Mouse (Mus musculus) olfactory bulb, adult 2 months (tissue): ENCODE measurements around the gene Eps15. TPM values are rescaled to one million over a fixed set of nuclear protein-coding genes. Genes with fewer than 3 reads are reported as not detected.
A peak's percentile ranks its signal among the peaks of the same experiment; 100 is the strongest.

Source experiments
- H3K27ac ChIP-seq: fragments of 200-500 bp; 2 replicates; pipeline ENCODE4 v1.5.1; 2012; ENCODE audit warnings: low read depth, low read length; ENCODE audit not compliant: insufficient read depth
- H3K4me1 ChIP-seq: fragments of 200-500 bp; 2 replicates; pipeline ENCODE4 v1.6.1; 2012; ENCODE audit warnings: low read length; ENCODE audit not compliant: control insufficient read depth, insufficient read depth
- H3K4me3 ChIP-seq: fragments of 200-500 bp; 2 replicates; pipeline ENCODE4 v1.5.1; 2012; ENCODE audit warnings: mild to moderate bottlenecking, low read depth, low read length, moderate library complexity; ENCODE audit not compliant: insufficient read depth
- CTCF ChIP-seq: fragments of 200-500 bp; IDR thresholded peaks from 2 replicates; pipeline ENCODE4 v1.5.1; 2012; ENCODE audit warnings: low read depth, mild to moderate bottlenecking, low read length, moderate library complexity; ENCODE audit not compliant: insufficient read depth
- POLR2A ChIP-seq: fragments of 200-500 bp; IDR thresholded peaks from 2 replicates; pipeline ENCODE4 v1.6.1; 2012; ENCODE audit warnings: mild to moderate bottlenecking, low read depth, low read length, moderate library complexity; ENCODE audit not compliant: insufficient read depth
- WGBS: fragments of 180-500 bp; shearing (Covaris S2); methylation state at CpG from one replicate; pipeline ENCODE4 v1.1.7; 2018; 5-methylcytosine and 5-hydroxymethylcytosine counted together
- polyA plus RNA-seq: library from polyadenylated mRNA; stranded (reverse); fragments of >200 nt; gene quantifications from 2 replicates; pipeline ENCODE4 v1.2.4, GENCODE M21; 2012; ENCODE audit warnings: low replicate concordance; ENCODE audit not compliant: missing spikeins, insufficient read depth, insufficient read length

Gene Eps15
- polyA plus RNA-seq, 1 experiment, result not detected

DNA sequence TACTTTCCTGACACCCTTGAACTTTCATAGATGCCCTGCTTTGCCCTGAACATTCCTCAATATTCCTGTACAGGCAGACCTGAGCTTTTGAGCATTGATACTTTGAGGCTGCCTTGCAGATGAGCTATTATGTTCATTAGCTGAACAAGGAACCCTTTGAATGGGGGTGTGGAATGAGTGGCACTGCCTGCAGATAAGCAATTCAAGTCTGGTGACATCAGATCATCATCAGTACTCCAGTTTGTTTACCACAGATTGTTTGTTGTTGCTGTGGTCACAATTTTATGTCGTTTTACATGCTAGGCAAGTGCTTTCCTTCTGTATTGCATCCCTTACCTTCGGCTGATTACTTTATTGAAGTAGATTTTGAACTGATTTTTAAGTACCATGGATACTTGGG lies 16.4 kb downstream of the Eps15 start:
- 62% methylated on average over 2 of the region's 2 CpGs for WGBS
- no peak overlapping the region for H3K27ac ChIP-seq
- no peaks in the 10 kb centered on the region for H3K4me1 ChIP-seq
- no peak for TF ChIP-seq CTCF
- TF ChIP-seq POLR2A, result no peak
- H3K4me3 ChIP-seq, result no peak overlapping the region

DNA sequence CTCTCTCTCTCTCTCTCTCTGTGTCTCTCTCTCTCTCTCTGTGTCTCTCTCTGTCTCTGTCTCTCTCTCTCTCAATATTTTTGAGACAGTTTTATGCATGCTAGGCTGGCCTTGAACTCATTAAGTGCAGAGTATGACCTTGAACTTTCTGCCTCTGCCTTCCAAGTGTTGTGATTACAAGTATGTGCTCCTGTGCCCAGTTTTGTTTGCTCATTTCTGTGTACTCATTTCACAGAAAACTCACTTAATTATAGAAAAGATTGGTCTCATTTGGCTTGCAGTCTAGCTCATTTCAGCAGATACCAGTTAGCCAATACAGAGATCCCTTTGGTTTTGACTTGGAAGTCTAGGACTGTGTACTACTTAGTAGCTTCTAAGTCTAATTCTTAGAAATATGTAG lies 19.1 kb downstream of the Eps15 start:
- no peak for TF ChIP-seq POLR2A
- no peak for TF ChIP-seq CTCF
- Histone ChIP-seq H3K27ac (no peak overlapping the region), H3K4me1 (no peaks in the 10 kb centered on the region), H3K4me3 (no peak overlapping the region)

DNA sequence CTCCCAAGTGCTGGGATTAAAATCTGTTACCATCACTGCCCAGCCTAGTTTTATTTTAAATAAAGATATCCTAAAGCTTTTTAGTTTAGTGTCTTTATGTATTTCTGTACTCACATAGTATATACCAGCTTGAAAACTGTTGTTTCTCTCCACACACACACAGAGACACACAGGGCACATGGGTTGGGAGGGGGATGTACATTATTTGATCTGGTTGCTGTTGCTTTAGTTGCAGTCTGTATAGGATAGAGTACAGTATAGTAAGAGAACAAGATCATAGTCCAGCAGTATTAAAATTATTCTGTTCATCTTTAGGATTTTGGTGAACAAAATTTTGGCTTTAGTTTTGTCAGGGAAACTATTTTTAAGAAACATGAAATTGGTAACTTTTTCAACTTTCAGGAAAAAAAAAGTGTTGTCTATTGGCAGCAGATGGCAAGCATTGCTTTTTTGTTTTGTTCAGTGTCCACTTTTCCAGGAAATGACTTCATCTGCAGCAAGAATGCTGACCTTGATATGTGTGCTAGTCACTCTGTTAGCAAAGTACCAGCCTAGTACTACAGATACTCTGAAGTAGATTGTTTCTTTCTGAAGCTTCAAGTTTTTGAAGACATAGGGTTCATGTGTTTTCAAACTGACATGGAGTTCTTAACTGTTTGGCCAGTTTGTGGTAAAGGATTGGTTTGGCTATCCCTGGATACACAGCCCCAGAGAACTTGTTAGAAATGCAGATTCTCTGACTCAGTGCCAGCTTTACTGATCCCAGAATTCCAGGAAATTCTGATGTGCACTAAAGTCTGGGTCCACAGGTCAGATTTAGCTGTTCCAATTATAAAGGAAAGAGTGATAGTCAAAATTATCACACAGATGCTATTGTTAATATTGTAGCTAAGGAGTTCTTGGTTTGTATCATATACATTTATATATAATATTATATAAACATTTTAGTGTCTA lies 37.1 kb downstream of the Eps15 start:
- Histone ChIP-seq H3K4me1 (no peaks in the 10 kb centered on the region), H3K4me3 (no peak overlapping the region), H3K27ac (no peak overlapping the region)
- no peak for TF ChIP-seq POLR2A
- TF ChIP-seq CTCF, result no peak

DNA sequence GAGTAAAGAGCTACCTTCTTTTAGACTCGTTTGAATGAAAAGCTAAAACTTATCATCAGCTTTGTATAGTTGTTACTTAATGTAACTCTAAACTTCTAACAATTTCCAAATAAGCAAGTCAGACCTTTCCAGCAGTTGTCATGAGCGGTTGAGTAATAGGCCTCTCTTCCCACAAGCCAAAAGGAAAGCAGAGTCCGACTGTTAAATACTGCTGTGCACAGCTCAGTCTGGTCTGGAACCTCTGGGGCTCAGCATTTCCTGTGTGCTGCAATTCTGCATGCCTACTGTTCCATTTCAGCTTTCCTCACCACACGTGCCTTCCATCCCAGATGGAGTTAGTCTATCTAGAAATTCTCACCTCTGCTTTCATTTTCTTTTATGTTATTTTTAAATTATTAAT lies 56.7 kb downstream of the Eps15 start:
- H3K4me3 ChIP-seq, result no peak overlapping the region
- no peak overlapping the region for H3K27ac ChIP-seq
- 91% methylated on average over 4 of the region's 4 CpGs for WGBS
- TF ChIP-seq CTCF (no peak), POLR2A (no peak)
- H3K4me1 ChIP-seq, result no peaks in the 10 kb centered on the region

DNA sequence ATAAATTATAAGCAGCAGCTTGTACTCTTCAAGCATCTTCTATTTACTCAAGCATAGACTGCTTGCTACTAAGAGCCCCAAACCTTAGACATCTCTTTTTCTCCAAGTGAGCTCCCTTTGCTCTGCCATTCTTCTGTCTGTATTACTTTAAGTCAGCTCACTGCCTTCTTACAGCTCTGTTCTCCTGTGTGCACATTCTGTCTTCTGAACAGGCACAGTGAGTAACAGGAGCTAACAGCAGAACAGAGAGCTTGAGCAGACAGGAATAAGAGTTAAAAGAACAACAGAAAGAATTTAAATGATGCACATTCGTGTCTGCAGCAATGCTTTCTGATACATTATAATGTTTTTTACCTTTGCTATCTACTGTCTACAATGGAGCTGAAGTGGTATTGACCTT lies 61.2 kb downstream of the Eps15 start:
- 64% methylated on average over 1 of the region's 1 CpGs for WGBS
- Histone ChIP-seq H3K4me3 (no peak overlapping the region), H3K27ac (no peak overlapping the region), H3K4me1 (no peaks in the 10 kb centered on the region)
- TF ChIP-seq CTCF (no peak), POLR2A (no peak)

DNA sequence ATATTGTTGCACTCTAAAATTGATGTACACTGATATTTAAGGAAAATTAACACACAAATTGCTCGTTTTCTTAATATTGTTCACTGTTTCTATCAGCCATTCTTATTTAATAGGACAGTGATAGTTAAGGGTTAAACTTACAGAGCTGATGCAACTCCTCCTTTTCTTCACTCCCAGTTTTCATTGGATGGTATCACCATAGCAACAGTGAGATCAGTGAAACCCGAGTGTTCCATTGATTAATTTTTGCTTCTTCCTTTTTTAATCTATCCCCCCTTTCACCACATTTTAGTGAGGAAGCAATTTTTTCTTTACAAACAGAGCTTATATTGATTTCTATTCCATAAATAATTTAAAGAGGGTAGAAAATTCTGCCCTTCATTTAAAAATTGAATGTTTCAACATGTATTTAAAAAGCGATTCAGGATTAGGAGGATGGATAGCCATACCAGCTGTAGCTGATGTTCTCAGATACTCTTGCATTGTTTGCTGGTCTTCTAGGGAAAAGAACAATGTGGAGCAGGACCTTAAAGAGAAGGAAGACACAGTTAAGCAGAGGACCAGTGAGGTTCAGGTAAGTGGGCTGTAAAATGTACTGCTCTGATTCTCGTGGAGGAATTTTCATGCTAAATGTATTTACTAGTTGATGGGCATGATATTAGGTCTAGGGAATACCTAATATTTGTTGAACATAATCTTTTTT lies 62.9 kb downstream of the Eps15 start:
- Histone ChIP-seq H3K4me1 (no peaks in the 10 kb centered on the region), H3K4me3 (no peak overlapping the region), H3K27ac (no peak overlapping the region)
- 13% methylated on average over 4 of the region's 4 CpGs for WGBS
- TF ChIP-seq CTCF (no peak), POLR2A (no peak)

DNA sequence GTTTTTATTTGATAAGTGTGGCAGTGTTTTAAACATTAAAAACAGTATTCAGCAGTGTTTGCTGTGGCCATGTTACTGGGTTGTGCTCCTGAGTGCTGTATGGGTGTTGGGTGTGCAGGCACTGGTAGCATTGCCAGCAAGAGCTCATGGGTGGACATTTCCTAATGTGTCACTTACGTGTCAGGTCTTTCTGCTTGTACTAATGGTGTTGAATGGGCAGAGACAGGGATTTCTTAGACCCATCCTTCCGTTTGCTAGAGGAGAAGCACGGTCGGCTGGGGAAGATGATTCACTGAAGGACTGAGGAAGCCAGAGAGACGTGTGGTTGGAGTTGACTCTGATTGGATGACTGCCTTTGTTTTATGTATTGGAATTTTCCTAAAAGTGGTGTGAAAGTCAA lies 63.8 kb downstream of the Eps15 start:
- Histone ChIP-seq H3K4me3 (peak overlapping the region; percentile 59), H3K4me1 (no peaks in the 10 kb centered on the region), H3K27ac (peak overlapping the region; percentile 41; the same call in 1 of the 2 replicates)
- TF ChIP-seq POLR2A, result no peak
- no peak for TF ChIP-seq CTCF
- 20% methylated on average over 5 of the region's 5 CpGs for WGBS

DNA sequence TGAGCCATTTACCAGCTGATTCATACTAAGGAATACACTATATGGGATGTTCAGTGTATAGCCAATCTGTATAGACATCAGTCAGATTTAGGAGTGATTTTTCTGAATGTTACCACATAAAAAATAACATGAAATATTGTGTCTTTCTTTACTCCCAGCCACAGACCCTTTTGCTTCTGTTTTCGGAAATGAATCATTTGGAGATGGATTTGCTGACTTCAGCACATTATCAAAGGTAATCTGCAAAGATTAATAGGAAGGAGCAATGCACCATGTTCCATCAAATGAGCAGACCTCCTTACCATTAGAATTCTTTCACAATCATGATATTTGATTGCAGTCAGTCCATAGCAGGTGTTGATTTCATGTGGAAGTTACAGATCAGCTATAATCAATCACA lies 98.0 kb downstream of the Eps15 start:
- Histone ChIP-seq H3K4me3 (no peak overlapping the region), H3K4me1 (no peaks in the 10 kb centered on the region), H3K27ac (no peak overlapping the region)
- whole genome bisulfite sequencing, result 95% methylated on average over 1 of the region's 1 CpGs
- no peak for TF ChIP-seq CTCF
- TF ChIP-seq POLR2A, result no peak

DNA sequence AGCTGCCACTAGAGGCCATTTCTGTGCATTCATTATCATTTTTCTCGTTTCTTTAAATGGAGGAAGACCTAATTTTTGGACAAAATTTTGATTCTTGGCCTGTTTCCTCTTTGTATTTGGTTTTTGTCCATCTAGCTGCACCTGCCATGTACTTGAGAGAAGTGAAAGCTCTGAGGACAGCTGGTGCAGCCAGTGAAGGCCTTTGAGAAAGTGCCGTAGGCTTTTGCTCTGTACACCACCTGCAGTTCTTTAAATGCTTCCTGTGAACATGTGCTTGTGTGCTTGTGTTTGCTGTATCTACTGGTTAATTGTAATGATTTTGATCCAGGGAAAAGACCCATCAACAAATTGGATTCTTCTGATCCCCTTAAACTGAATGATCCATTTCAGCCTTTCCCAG lies 102.4 kb downstream of the Eps15 start:
- H3K27ac ChIP-seq, result no peak overlapping the region
- no peak for TF ChIP-seq CTCF
- TF ChIP-seq POLR2A, result no peak
- H3K4me3 ChIP-seq, result no peak overlapping the region
- WGBS, result 63% methylated on average over 2 of the region's 2 CpGs
- no peaks in the 10 kb centered on the region for H3K4me1 ChIP-seq

DNA sequence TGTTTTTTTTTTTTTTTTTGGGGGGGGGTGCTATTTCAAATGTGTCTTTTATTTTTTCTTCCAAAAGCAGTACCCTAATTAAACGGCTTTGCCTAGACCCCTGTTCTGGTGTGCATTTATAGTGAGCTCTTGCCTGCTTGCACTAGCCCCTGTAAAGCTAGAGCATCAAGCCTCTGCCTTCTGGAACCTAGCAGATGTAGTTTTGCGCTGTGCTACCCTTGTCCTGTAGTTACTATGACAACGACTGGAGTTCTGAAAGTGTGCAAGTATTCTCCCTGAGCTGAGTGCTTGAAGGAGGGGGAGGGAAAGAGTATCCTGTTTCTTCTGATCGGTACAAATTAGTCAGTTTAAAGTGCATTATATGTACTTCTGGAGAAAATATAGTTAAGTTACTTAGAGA lies 105.5 kb downstream of the Eps15 start:
- H3K27ac ChIP-seq, result no peak overlapping the region
- no peak overlapping the region for H3K4me3 ChIP-seq
- H3K4me1 ChIP-seq, result no peaks in the 10 kb centered on the region
- WGBS, result 27% methylated on average over 4 of the region's 4 CpGs
- TF ChIP-seq CTCF (no peak), POLR2A (no peak)
